Mouse (Mus musculus): ENCODE measurements around the gene Dnajc11.
A peak's percentile ranks its signal among the peaks of the same experiment; 100 is the strongest.

GRCm38 (mm10) chr4:151933505-151934214, at the start of gene Dnajc11:
- peak; percentile 75 for TF ChIP-seq CTCF (IDR thresholded peaks at IDR 0.05; ENCODE audit: extremely low read depth, insufficient read depth, low read length)
- TF ChIP-seq POLR2A (IDR thresholded peaks at IDR 0.05; ENCODE audit: extremely low read depth, insufficient read depth, low read length) = peak; percentile 52; the same call in 1 of the 2 replicates

Data from cortical plate, adult 2 months (tissue).